Mouse (Mus musculus): ENCODE measurements around the gene Cldnd2. TPM values are rescaled to one million over a fixed set of nuclear protein-coding genes. Genes with fewer than 3 reads are reported as not detected.
A peak's percentile ranks its signal among the peaks of the same experiment; 100 is the strongest.

Gene Cldnd2
- polyA plus RNA-seq, 1 experiment from 2014 or later = not detected

- 10% methylated on average over 11 of the region's 11 CpGs for WGBS
- Histone ChIP-seq H3K4me1 (replicated peaks; ENCODE audit: control insufficient read depth, insufficient read depth, low read length) (no peaks in the 10 kb centered on the region), H3K27me3 (ENCODE audit: control insufficient read depth, insufficient read depth, low read length) (no peaks in the 10 kb centered on the region), H3K27ac (ENCODE audit: low read depth, low read length) (no peak overlapping the region), H3K36me3 (ENCODE audit: control insufficient read depth, insufficient read depth, low read length) (no peaks in the 10 kb centered on the region), H3K4me2 (replicated peaks; ENCODE audit: low read depth, low read length) (no peak overlapping the region; the same call in 1 of the 2 replicates), H3K4me3 (ENCODE audit: low read depth, low read length) (no peak overlapping the region), H3K9ac (ENCODE audit: low read depth, low read length) (no peak overlapping the region), H3K9me3 (ENCODE audit: control insufficient read depth, low read length) (no peaks in the 10 kb centered on the region)
- DNase-seq (ENCODE audit: low spot score) (peak; percentile 90), ATAC-seq (ENCODE audit: low FRiP score) (peak; percentile 89)
Measured at GRCm38 (mm10) chr7:43422995-43423617, 17.5 kb upstream of the Cldnd2 start.

DNA sequence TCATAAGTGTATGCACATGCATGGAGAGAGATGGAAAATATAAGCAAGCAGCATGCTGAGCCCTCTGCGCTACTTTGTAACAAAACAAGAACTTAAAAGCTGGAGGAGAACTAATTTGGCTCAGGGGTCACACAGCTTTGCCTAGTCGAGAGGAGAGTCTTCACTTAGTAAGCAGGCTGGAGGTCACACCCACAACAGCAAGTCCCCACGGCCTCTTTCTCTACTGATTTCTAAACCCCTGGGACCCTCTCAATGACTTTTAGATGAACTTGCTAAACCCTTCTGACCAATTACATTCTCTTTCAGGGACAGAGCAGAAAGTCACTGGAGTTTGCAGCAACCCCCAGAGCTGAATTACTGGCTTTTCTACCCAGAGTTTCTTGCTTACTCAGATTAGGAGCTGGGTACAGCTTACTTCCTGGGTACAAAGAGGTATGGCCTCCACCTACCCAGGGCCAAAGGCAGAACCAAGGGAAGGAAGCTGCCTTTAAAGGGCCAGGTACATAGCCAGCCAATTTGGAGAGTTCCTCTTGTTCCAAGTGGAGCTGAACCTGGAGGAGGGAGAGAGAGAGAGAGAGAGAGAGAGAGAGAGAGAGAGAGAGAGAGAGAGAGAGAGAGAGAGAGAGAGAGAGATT is 16.5 kb upstream of the Cldnd2 start:
- Histone ChIP-seq H3K4me2 (replicated peaks; ENCODE audit: low read depth, low read length) (no peak overlapping the region), H3K4me1 (replicated peaks; ENCODE audit: control insufficient read depth, insufficient read depth, low read length) (no peaks in the 10 kb centered on the region), H3K9ac (ENCODE audit: low read depth, low read length) (no peak overlapping the region), H3K27ac (ENCODE audit: low read depth, low read length) (no peak overlapping the region), H3K9me3 (ENCODE audit: control insufficient read depth, low read length) (no peaks in the 10 kb centered on the region), H3K27me3 (ENCODE audit: control insufficient read depth, insufficient read depth, low read length) (no peaks in the 10 kb centered on the region), H3K4me3 (ENCODE audit: low read depth, low read length) (no peak overlapping the region), H3K36me3 (ENCODE audit: control insufficient read depth, insufficient read depth, low read length) (no peaks in the 10 kb centered on the region)
- ATAC-seq (ENCODE audit: low FRiP score) = no peak
- 64% methylated on average over 3 of the region's 3 CpGs for WGBS
- no peak for DNase-seq (ENCODE audit: low spot score)

DNA sequence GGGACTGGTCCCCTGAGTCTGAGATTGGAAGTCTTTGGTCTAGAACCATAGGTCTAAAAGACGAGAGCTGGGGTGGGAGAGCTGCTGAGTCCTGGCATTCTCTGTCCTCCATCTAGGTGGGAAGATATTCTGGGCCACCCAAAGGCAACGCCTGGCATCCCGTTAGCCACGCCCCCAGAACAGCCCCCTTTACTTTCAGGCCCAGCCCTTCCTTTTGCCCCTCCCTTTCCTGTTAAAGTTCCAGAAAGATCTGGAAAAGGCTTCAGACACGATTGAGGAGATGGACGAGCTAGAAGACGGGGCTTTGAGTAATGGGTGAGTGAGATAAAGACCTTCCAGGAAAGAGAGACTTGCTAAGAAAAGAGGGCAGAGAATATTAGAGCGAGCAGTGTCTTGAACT is 13.2 kb upstream of the Cldnd2 start, which contains the start of gene Lim2:
Gene Lim2, plus strand, starts transcription at position 265 of the 400 bp plus-strand sequence.
- 85% methylated on average over 8 of the region's 8 CpGs for WGBS

GRCm38 (mm10) chr7:43429500-43429899 is 11.1 kb upstream of the Cldnd2 start:
- no peaks in the 10 kb centered on the region for H3K36me3 ChIP-seq (ENCODE audit: control insufficient read depth, insufficient read depth, low read length)
- H3K9me3 ChIP-seq (ENCODE audit: control insufficient read depth, low read length) = no peaks in the 10 kb centered on the region
- no peak overlapping the region for H3K4me3 ChIP-seq (ENCODE audit: low read depth, low read length)
- DNase-seq (ENCODE audit: low spot score) = no peak
- no peak overlapping the region for H3K9ac ChIP-seq (ENCODE audit: low read depth, low read length)
- H3K4me1 ChIP-seq (replicated peaks; ENCODE audit: control insufficient read depth, insufficient read depth, low read length) = no peaks in the 10 kb centered on the region
- no peak overlapping the region for H3K27ac ChIP-seq (ENCODE audit: low read depth, low read length)
- 55% methylated on average over 4 of the region's 4 CpGs for WGBS
- no peak for ATAC-seq (ENCODE audit: low FRiP score)
- no peaks in the 10 kb centered on the region for H3K27me3 ChIP-seq (ENCODE audit: control insufficient read depth, insufficient read depth, low read length)
- H3K4me2 ChIP-seq (replicated peaks; ENCODE audit: low read depth, low read length) = no peak overlapping the region

More for the DNA sequence above, 13.2 kb upstream of the Cldnd2 start, which contains the start of gene Lim2:
- DNase-seq (ENCODE audit: low spot score) (no peak), ATAC-seq (ENCODE audit: low FRiP score) (no peak)
- no peak within 1 kb of the TSS for H3K9ac ChIP-seq (ENCODE audit: low read depth, low read length)
- no peaks in the 10 kb centered on the region for H3K36me3 ChIP-seq (ENCODE audit: control insufficient read depth, insufficient read depth, low read length)
- H3K4me1 ChIP-seq (replicated peaks; ENCODE audit: control insufficient read depth, insufficient read depth, low read length) = no peaks in the 10 kb centered on the region
- H3K27ac ChIP-seq (ENCODE audit: low read depth, low read length) = no peak within 1 kb of the TSS
- H3K27me3 ChIP-seq (ENCODE audit: control insufficient read depth, insufficient read depth, low read length) = no peaks in the 10 kb centered on the region
- H3K4me2 ChIP-seq (replicated peaks; ENCODE audit: low read depth, low read length) = no peak within 1 kb of the TSS
- no peak within 1 kb of the TSS for H3K4me3 ChIP-seq (ENCODE audit: low read depth, low read length)
- H3K9me3 ChIP-seq (ENCODE audit: control insufficient read depth, low read length) = no peaks in the 10 kb centered on the region

DNA sequence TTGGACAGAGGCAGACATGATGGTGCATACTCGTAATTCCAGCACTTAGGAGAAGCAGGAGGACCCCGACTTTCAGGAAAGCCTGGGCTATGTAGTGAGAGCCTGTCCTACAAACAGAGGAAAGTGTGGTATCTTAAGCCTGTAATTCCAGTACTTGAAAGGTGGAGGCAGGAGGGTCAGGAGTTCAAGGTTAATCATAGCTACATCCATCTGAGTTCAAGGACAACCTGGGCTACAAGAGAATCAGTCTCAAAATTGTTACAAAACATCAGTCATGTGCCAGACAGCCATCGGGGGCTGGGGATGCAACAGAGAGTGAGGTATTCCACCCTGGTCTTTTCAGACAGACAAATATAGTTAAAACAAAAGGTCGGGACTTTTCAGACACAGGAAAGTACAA is 7.7 kb upstream of the Cldnd2 start:
- no peaks in the 10 kb centered on the region for H3K4me1 ChIP-seq (replicated peaks; ENCODE audit: control insufficient read depth, insufficient read depth, low read length)
- ATAC-seq (ENCODE audit: low FRiP score) (no peak), DNase-seq (ENCODE audit: low spot score) (no peak)
- no peaks in the 10 kb centered on the region for H3K36me3 ChIP-seq (ENCODE audit: control insufficient read depth, insufficient read depth, low read length)
- no peaks in the 10 kb centered on the region for H3K27me3 ChIP-seq (ENCODE audit: control insufficient read depth, insufficient read depth, low read length)
- H3K27ac ChIP-seq (ENCODE audit: low read depth, low read length) = no peak overlapping the region
- H3K4me2 ChIP-seq (replicated peaks; ENCODE audit: low read depth, low read length) = no peak overlapping the region
- no peak overlapping the region for H3K4me3 ChIP-seq (ENCODE audit: low read depth, low read length)
- H3K9me3 ChIP-seq (ENCODE audit: control insufficient read depth, low read length) = no peaks in the 10 kb centered on the region
- H3K9ac ChIP-seq (ENCODE audit: low read depth, low read length) = no peak overlapping the region
- 79% methylated on average over 4 of the region's 4 CpGs for WGBS

GRCm38 (mm10) chr7:43434676-43435075 is 5.9 kb upstream of the Cldnd2 start:
- no peak overlapping the region for H3K9ac ChIP-seq (ENCODE audit: low read depth, low read length)
- H3K4me3 ChIP-seq (ENCODE audit: low read depth, low read length) = no peak overlapping the region
- ATAC-seq (ENCODE audit: low FRiP score) (no peak), DNase-seq (ENCODE audit: low spot score) (no peak)
- no peaks in the 10 kb centered on the region for H3K4me1 ChIP-seq (replicated peaks; ENCODE audit: control insufficient read depth, insufficient read depth, low read length)
- no peaks in the 10 kb centered on the region for H3K9me3 ChIP-seq (ENCODE audit: control insufficient read depth, low read length)
- no peak overlapping the region for H3K4me2 ChIP-seq (replicated peaks; ENCODE audit: low read depth, low read length)
- H3K27ac ChIP-seq (ENCODE audit: low read depth, low read length) = no peak overlapping the region
- WGBS = 88% methylated on average over 5 of the region's 5 CpGs
- H3K36me3 ChIP-seq (ENCODE audit: control insufficient read depth, insufficient read depth, low read length) = no peaks in the 10 kb centered on the region
- no peaks in the 10 kb centered on the region for H3K27me3 ChIP-seq (ENCODE audit: control insufficient read depth, insufficient read depth, low read length)

DNA sequence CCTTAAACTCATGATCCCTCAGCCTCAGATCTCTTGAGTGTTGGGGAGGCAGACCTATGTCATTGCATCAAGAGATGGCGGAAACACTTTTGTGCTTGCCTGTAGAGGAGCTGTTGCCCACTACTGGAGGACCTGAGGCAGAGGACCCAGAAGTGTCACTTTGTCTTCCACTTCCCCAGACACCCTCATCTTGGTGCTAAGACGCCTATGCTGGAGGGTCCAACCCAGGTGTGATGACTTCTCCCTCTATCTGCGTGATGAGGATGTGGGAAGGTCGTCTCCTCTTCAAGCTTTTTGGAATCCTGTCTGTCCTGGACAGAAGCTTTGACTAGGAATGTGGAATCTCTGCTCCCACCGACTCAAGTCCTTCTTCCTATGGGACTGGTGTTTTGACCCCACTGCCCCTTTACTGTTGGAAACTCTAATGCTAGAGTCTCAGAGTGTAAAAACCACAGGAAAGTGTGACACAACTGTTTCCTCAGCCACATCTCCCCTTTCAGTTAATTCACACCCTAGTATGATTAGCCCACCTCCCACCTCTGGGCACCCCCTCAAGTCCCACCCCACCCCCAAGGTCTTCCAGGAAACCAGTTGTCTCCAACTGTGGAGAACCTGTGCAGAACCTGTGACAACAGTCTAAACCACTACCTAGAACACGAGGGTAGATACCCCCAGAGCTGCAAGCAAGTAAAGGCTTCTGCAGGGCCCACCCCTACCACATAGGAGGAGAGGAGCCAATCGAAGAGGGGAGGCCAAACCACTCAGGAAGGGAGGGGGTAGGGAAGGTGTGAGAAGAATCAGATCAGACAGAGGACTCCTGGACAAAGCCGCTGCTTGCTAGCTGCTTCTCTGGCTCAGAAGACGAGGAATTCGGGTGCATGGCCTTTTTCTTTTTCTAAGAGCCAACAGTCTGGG is 4.0 kb upstream of the Cldnd2 start, which contains the start of gene Nkg7:
Gene Nkg7, plus strand, starts transcription at position 733 of the 915 bp plus-strand sequence.
- ATAC-seq (ENCODE audit: low FRiP score) = no peak
- DNase-seq (ENCODE audit: low spot score) = no peak
- Histone ChIP-seq H3K9me3 (ENCODE audit: control insufficient read depth, low read length) (no peaks in the 10 kb centered on the region), H3K4me1 (replicated peaks; ENCODE audit: control insufficient read depth, insufficient read depth, low read length) (no peaks in the 10 kb centered on the region), H3K27ac (ENCODE audit: low read depth, low read length) (no peak within 1 kb of the TSS), H3K4me2 (replicated peaks; ENCODE audit: low read depth, low read length) (no peak within 1 kb of the TSS), H3K27me3 (ENCODE audit: control insufficient read depth, insufficient read depth, low read length) (no peaks in the 10 kb centered on the region), H3K4me3 (ENCODE audit: low read depth, low read length) (no peak within 1 kb of the TSS), H3K36me3 (ENCODE audit: control insufficient read depth, insufficient read depth, low read length) (no peaks in the 10 kb centered on the region), H3K9ac (ENCODE audit: low read depth, low read length) (no peak within 1 kb of the TSS)
- 74% methylated on average over 10 of the region's 10 CpGs for WGBS

DNA sequence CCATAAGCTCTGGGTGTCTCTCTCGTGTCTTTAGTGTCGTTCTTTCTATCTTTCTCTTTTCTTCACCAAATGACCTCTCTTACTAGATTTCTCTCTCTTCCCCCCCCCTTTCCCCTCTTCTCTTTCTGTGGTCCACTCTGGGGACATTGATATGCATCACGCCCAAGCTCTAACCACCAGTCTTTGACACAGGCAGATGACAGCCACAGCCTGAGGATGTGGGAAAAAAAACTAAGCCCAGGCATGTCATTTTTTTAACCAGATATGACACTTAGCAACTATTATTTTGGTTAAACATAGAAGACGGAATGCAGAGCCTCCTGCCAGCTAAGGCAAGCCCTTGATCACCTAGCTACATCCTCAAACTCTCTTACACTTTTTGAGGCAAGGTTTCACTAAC is 2.0 kb upstream of the Cldnd2 start:
- DNase-seq (ENCODE audit: low spot score) = no peak
- Histone ChIP-seq H3K27me3 (ENCODE audit: control insufficient read depth, insufficient read depth, low read length) (no peaks in the 10 kb centered on the region), H3K27ac (ENCODE audit: low read depth, low read length) (no peak overlapping the region), H3K4me2 (replicated peaks; ENCODE audit: low read depth, low read length) (no peak overlapping the region), H3K4me1 (replicated peaks; ENCODE audit: control insufficient read depth, insufficient read depth, low read length) (no peaks in the 10 kb centered on the region), H3K36me3 (ENCODE audit: control insufficient read depth, insufficient read depth, low read length) (no peaks in the 10 kb centered on the region), H3K9ac (ENCODE audit: low read depth, low read length) (no peak overlapping the region), H3K9me3 (ENCODE audit: control insufficient read depth, low read length) (no peaks in the 10 kb centered on the region), H3K4me3 (ENCODE audit: low read depth, low read length) (no peak overlapping the region)
- ATAC-seq (ENCODE audit: low FRiP score) = no peak
- WGBS = 81% methylated on average over 4 of the region's 4 CpGs

Measured in hindbrain, embryonic 11.5 days (tissue).